Mouse (Mus musculus) MEL (cell line): ENCODE results near the gene Megf6. TPM values are rescaled to one million over a fixed set of nuclear protein-coding genes. Genes with fewer than 3 reads are reported as not detected.

Experiments used
- DNase-seq: peaks from one replicate; pipeline ENCODE4 v3.0.0; 2011; ENCODE audit warnings: low read depth, low spot score
- H3K27ac ChIP-seq: 2 replicates; pipeline ENCODE4 v1.5.1; 2012; ENCODE audit warnings: low read depth, mild to moderate bottlenecking, control low read depth, low read length, moderate library complexity; ENCODE audit not compliant: control insufficient read depth
- H3K27me3 ChIP-seq, 2 experiments: fragments of 150-350 bp in 1 of 2; sonication (generic) in 1 of 2; 2 replicates each; pipeline ENCODE4 v1.6.1; 2012; ENCODE audit warnings: low read length in 2 of 2, mild to moderate bottlenecking in 2 of 2, improper control_type of control experiment in 1 of 2, moderate library complexity in 1 of 2; ENCODE audit not compliant: insufficient read depth in 2 of 2, control insufficient read depth in 1 of 2
- H3K36me3 ChIP-seq, 2 experiments: 2 replicates each; pipeline ENCODE4 v1.6.1; 2012 to 2014; ENCODE audit warnings: low read length in 2 of 2, improper control_type of control experiment in 1 of 2, inconsistent platforms in 1 of 2, mild to moderate bottlenecking in 1 of 2; ENCODE audit not compliant: insufficient read depth in 2 of 2, control insufficient read depth in 1 of 2
- H3K4me1 ChIP-seq, 2 experiments: fragments of 150-350 bp in 1 of 2; sonication (generic) in 1 of 2; 2 replicates each; pipeline ENCODE4 v1.6.1; 2012; ENCODE audit warnings: low read length in 2 of 2, improper control_type of control experiment in 1 of 2, mild to moderate bottlenecking in 1 of 2; ENCODE audit not compliant: insufficient read depth in 2 of 2, control insufficient read depth in 1 of 2
- H3K4me3 ChIP-seq, 2 experiments: fragments of 150-350 bp in 1 of 2; sonication (generic) in 1 of 2; 2 replicates each; pipeline ENCODE4 v1.5.1; 2012; ENCODE audit warnings: low read depth in 2 of 2, low read length in 2 of 2, mild to moderate bottlenecking in 2 of 2, moderate library complexity in 2 of 2, control low read depth in 1 of 2, improper control_type of control experiment in 1 of 2; ENCODE audit not compliant: control insufficient read depth in 1 of 2, insufficient read depth in 1 of 2
- H3K79me2 ChIP-seq: 2 replicates; pipeline ENCODE4 v1.6.1; 2012; ENCODE audit warnings: mild to moderate bottlenecking, low read length, moderate library complexity; ENCODE audit not compliant: control insufficient read depth, poor library complexity, insufficient read depth
- H3K9ac ChIP-seq: 2 replicates; pipeline ENCODE4 v1.6.1; 2012; ENCODE audit warnings: low read depth, mild to moderate bottlenecking, control low read depth, low read length, moderate library complexity; ENCODE audit not compliant: control insufficient read depth, poor library complexity, severe bottlenecking
- H3K9me3 ChIP-seq: fragments of 150-350 bp; sonication (generic); replicated peaks from 2 replicates; pipeline ENCODE4 v1.6.1; 2012; ENCODE audit warnings: mild to moderate bottlenecking, low read length, improper control_type of control experiment, moderate library complexity; ENCODE audit not compliant: insufficient read depth
- CHD2 ChIP-seq: IDR thresholded peaks from 2 replicates; pipeline ENCODE4 v1.6.1; 2011; ENCODE audit warnings: low read length, improper control_type of control experiment
- EP300 ChIP-seq, 2 experiments: IDR thresholded peaks; 2 replicates each; pipeline ENCODE4 v1.6.1; 2011; ENCODE audit warnings: improper control_type of control experiment in 2 of 2, low read length in 2 of 2, low read depth in 1 of 2, mild to moderate bottlenecking in 1 of 2
- GATA1 ChIP-seq: IDR thresholded peaks from 2 replicates; pipeline ENCODE4 v1.6.1; 2011; ENCODE audit warnings: low read depth, low read length, improper control_type of control experiment
- KAT2A ChIP-seq: conservative IDR thresholded peaks from 2 replicates; pipeline ENCODE4 v1.6.1; 2012; ENCODE audit warnings: low read depth, low read length, improper control_type of control experiment, inconsistent platforms
- MAZ ChIP-seq: IDR thresholded peaks from 2 replicates; pipeline ENCODE4 v1.6.1; 2012; ENCODE audit warnings: low read depth, mild to moderate bottlenecking, inconsistent platforms, low read length, improper control_type of control experiment
- MEF2A ChIP-seq: IDR thresholded peaks from 2 replicates; pipeline ENCODE4 v1.6.1; 2014; ENCODE audit warnings: low read depth, mild to moderate bottlenecking, inconsistent platforms, low read length, improper control_type of control experiment; ENCODE audit not compliant: poor library complexity, insufficient replicate concordance, severe bottlenecking; ENCODE audit errors: extremely low read depth
- MYB ChIP-seq: IDR thresholded peaks from 2 replicates; pipeline ENCODE4 v1.6.1; 2011; ENCODE audit warnings: mild to moderate bottlenecking, low read depth, low read length, improper control_type of control experiment
- NRF1 ChIP-seq: IDR thresholded peaks from 2 replicates; pipeline ENCODE4 v1.6.1; 2014; ENCODE audit warnings: low read depth, mild to moderate bottlenecking, inconsistent platforms, low read length, improper control_type of control experiment, moderate library complexity; ENCODE audit not compliant: poor library complexity, insufficient read depth, severe bottlenecking
- SIN3A ChIP-seq: IDR thresholded peaks from 2 replicates; pipeline ENCODE4 v1.6.1; 2012; ENCODE audit warnings: low read length, improper control_type of control experiment, inconsistent platforms
- TAL1 ChIP-seq: IDR thresholded peaks from 2 replicates; pipeline ENCODE4 v1.6.1; 2012; ENCODE audit warnings: mild to moderate bottlenecking, inconsistent platforms, low read length, moderate library complexity, mixed read lengths
- TBP ChIP-seq: IDR thresholded peaks from 2 replicates; pipeline ENCODE4 v1.8.0; 2011; ENCODE audit warnings: low read depth, low read length, improper control_type of control experiment
- ZC3H11A ChIP-seq: IDR thresholded peaks from 2 replicates; pipeline ENCODE4 v1.6.1; 2012; ENCODE audit warnings: low read depth, mild to moderate bottlenecking, inconsistent platforms, low read length, improper control_type of control experiment
- polyA plus RNA-seq, 2 experiments: library from polyadenylated mRNA; stranded (reverse) in 1 of 2; unstranded in 1 of 2; fragments of >175 nt in 1 of 2; fragments of >200 nt in 1 of 2; gene quantifications; 2 replicates each; pipeline versions ENCODE4 v1.2.1 to v1.2.4; 2012; ENCODE audit warnings: low replicate concordance in 2 of 2, low read depth in 1 of 2; ENCODE audit not compliant: insufficient read length in 2 of 2, insufficient read depth in 1 of 2, missing spikeins in 1 of 2
- total RNA-seq: library from RNA; depleted of rRNA; stranded (reverse); fragments of 300-350 nt; gene quantifications from 2 replicates; pipeline ENCODE4 v1.2.3, GENCODE M21; 2012

The Megf6 gene
- total and polyA plus RNA-seq, 3 experiments, result 0.07 to 0.12 TPM; not detected in 1

- H3K4me1 ChIP-seq, result no peaks in the 10 kb centered on the region
- no peaks in the 10 kb centered on the region for H3K79me2 ChIP-seq
- no peaks in the 10 kb centered on the region for H3K9me3 ChIP-seq
- no peak overlapping the region for H3K4me3 ChIP-seq
- TF ChIP-seq CHD2, result no peak
- TF ChIP-seq MYB, result no peak
- no peak for TF ChIP-seq EP300 (IDR thresholded peaks at IDR 0.05; ENCODE audit: low read depth in 1 of 2, low read length in 2 of 2)
- no peak overlapping the region for H3K9ac ChIP-seq
- no peaks in the 10 kb centered on the region for H3K27me3 ChIP-seq
- no peak overlapping the region for H3K27ac ChIP-seq
- H3K36me3 ChIP-seq, result no peaks in the 10 kb centered on the region
- DNase-seq, result no peak
These were observed 61.8 kb downstream of the Megf6 start for GRCm38 (mm10) chr4:154232295-154232694.

- Histone ChIP-seq H3K36me3 (no peaks in the 10 kb centered on the region), H3K9me3 (no peaks in the 10 kb centered on the region), H3K4me3 (no peak overlapping the region), H3K9ac (no peak overlapping the region), H3K27me3 (no peaks in the 10 kb centered on the region), H3K4me1 (no peaks in the 10 kb centered on the region), H3K79me2 (no peaks in the 10 kb centered on the region), H3K27ac (no peak overlapping the region)
- no peak for TF ChIP-seq NRF1
- TF ChIP-seq EP300 (IDR thresholded peaks at IDR 0.05; ENCODE audit: low read depth in 1 of 2, low read length in 2 of 2), result no peak
- TF ChIP-seq ZC3H11A, result no peak
- TF ChIP-seq MAZ, result no peak
- TF ChIP-seq TAL1, result no peak
- no peak for TF ChIP-seq TBP
- no peak for DNase-seq
These were observed 65.5 kb downstream of the Megf6 start for GRCm38 (mm10) chr4:154236001-154236400.

- H3K9ac ChIP-seq, result no peak overlapping the region
- DNase-seq, result no peak
- H3K4me1 ChIP-seq, result no peaks in the 10 kb centered on the region
These were observed 66.4 kb downstream of the Megf6 start for GRCm38 (mm10) chr4:154236893-154237292.

More at GRCm38 (mm10) chr4:154236893-154237292, 66.4 kb downstream of the Megf6 start:
- Histone ChIP-seq H3K27ac (no peak overlapping the region), H3K36me3 (no peaks in the 10 kb centered on the region), H3K79me2 (no peaks in the 10 kb centered on the region), H3K4me3 (no peak overlapping the region), H3K9me3 (no peaks in the 10 kb centered on the region), H3K27me3 (no peaks in the 10 kb centered on the region)
- TF ChIP-seq GATA1 (no peak), EP300 (IDR thresholded peaks at IDR 0.05; ENCODE audit: low read depth in 1 of 2, low read length in 2 of 2) (no peak), KAT2A (no peak), ZC3H11A (no peak), CHD2 (no peak), SIN3A (no peak), MEF2A (no peak)
